Mouse (Mus musculus) B cell, adult 62 days (primary cell): ENCODE results near the gene Duxbl1. TPM values are rescaled to one million over a fixed set of nuclear protein-coding genes. Genes with fewer than 3 reads are reported as not detected.

Source experiments
- total RNA-seq: library from RNA; stranded (reverse); gene quantifications from 4 replicates; pipeline ENCODE4 v1.2.4, GENCODE M21; 2023

Duxbl1 gene
- not detected in 4 replicates for total RNA-seq

GRCm38 (mm10) chr14:25978371-25979241 is at the start of gene Duxbl1:
Duxbl1 (plus strand) TSS chr14:25978577.

GRCm38 (mm10) chr14:25938004-25938403 is 40.4 kb upstream of the Duxbl1 start, which contains the start of gene Cphx1:
Cphx1 (plus strand) TSS chr14:25938304.

Other genes with a start within 250 kb of the Duxbl1 start
- 19.8 to 21.4 TPM (median 19.9 TPM) in 4 replicates for gene Zcchc24, start 209.5 kb upstream of the Duxbl1 start, total RNA-seq
- 83.6 to 91.1 TPM (median 88.3 TPM) in 4 replicates for gene Anxa11, start 136.4 kb upstream of the Duxbl1 start, total RNA-seq
- gene Plac9a, start 75.5 kb upstream of the Duxbl1 start, total RNA-seq, result not detected in 4 replicates
- 4.9 to 7.0 TPM (median 6.6 TPM) in 4 replicates for gene Tmem254a, start 50.9 kb upstream of the Duxbl1 start, total RNA-seq
- gene Cphx1, start 40.3 kb upstream of the Duxbl1 start, total RNA-seq, result not detected in 4 replicates
- gene Gm9780, start 64.1 kb downstream of the Duxbl1 start, total RNA-seq, result not detected in 4 replicates
- gene Tmem254c, start 88.8 kb downstream of the Duxbl1 start, total RNA-seq, result 12.3 to 19.9 TPM (median 17.0 TPM) in 4 replicates
- not detected in 4 replicates for gene Cphx2, start 102.9 kb downstream of the Duxbl1 start, total RNA-seq
- not detected in 4 replicates for gene Cphx3, start 103.7 kb downstream of the Duxbl1 start, total RNA-seq
- gene Duxbl2, start 139.8 kb downstream of the Duxbl1 start, total RNA-seq, result not detected in 4 replicates
- not detected in 4 replicates for gene Plac9b, start 203.9 kb downstream of the Duxbl1 start, total RNA-seq
- gene Tmem254b, start 228.5 kb downstream of the Duxbl1 start, total RNA-seq, result 3.6 to 8.0 TPM (median 6.2 TPM) in 4 replicates